In genomic region chr13:110690501-110691255, GRCm38 (mm10) we compare ENCODE assay signal across 7 mouse cellular contexts.
A peak's percentile ranks its signal among the peaks of the same experiment; 100 is the strongest.
DNase-seq lines count a peak whose midpoint lies in the region; ATAC-seq and TF ChIP-seq lines count a peak whose summit lies in the region.

No protein-coding gene starts in this region.

- no peak overlapping the region for H3K4me2 ChIP-seq in limb, embryonic 14.5 days (replicated peaks; ENCODE audit: low read depth, low read length, severe bottlenecking)
- peak overlapping the region; percentile 24 for H3K4me2 ChIP-seq in heart, embryonic 15.5 days

- H3K9ac ChIP-seq in limb, embryonic 14.5 days (ENCODE audit: low read depth, low read length, severe bottlenecking), result no peak overlapping the region
- H3K9ac ChIP-seq in heart, embryonic 15.5 days, result no peak overlapping the region

- H3K27ac ChIP-seq in limb, embryonic 14.5 days (replicated peaks; ENCODE audit: low read depth, low read length), result no peak overlapping the region
- H3K27ac ChIP-seq in limb, embryonic 10.5 days, result no peak overlapping the region
- peak overlapping the region; percentile 75 for H3K27ac ChIP-seq in heart, embryonic 15.5 days

- H3K36me3 ChIP-seq in limb, embryonic 14.5 days (ENCODE audit: control insufficient read depth, insufficient read depth, low read length), result no peaks in the 10 kb centered on the region
- no peaks in the 10 kb centered on the region for H3K36me3 ChIP-seq in limb, embryonic 10.5 days
- no peaks in the 10 kb centered on the region for H3K36me3 ChIP-seq in heart, embryonic 15.5 days

- H3K27me3 ChIP-seq in limb, embryonic 14.5 days (ENCODE audit: control insufficient read depth, insufficient read depth, low read length), result no peaks in the 10 kb centered on the region
- no peaks in the 10 kb centered on the region for H3K27me3 ChIP-seq in limb, embryonic 10.5 days (ENCODE audit: low read depth, poor library complexity, severe bottlenecking)
- no peaks in the 10 kb centered on the region for H3K27me3 ChIP-seq in heart, embryonic 15.5 days

- H3K4me1 ChIP-seq in limb, embryonic 14.5 days (ENCODE audit: control insufficient read depth, insufficient read depth, low read length), result no peaks in the 10 kb centered on the region
- H3K4me1 ChIP-seq in limb, embryonic 10.5 days, result 0 out of 2 replicates have a peak, but pooled peaks cover 5% of the 10 kb centered on the region
- H3K4me1 ChIP-seq in heart, embryonic 15.5 days (replicated peaks), result peaks cover 29% of the 10 kb centered on the region

- WGBS in limb, embryonic 14.5 days, result 33% methylated on average over 10 of the region's 10 CpGs
- 64% methylated on average over 10 of the region's 10 CpGs for WGBS in limb, embryonic 10.5 days
- 19% methylated on average over 10 of the region's 10 CpGs for WGBS in heart, embryonic 15.5 days

- TF ChIP-seq POLR2A in limb, embryonic 14.5 days (IDR thresholded peaks at IDR 0.05; ENCODE audit: borderline replicate concordance, extremely low read depth, insufficient read depth, insufficient read length), result no peak

- H3K9me3 ChIP-seq in limb, embryonic 14.5 days (ENCODE audit: control insufficient read depth, low read length), result no peaks in the 10 kb centered on the region
- no peaks in the 10 kb centered on the region for H3K9me3 ChIP-seq in limb, embryonic 10.5 days (replicated peaks)
- H3K9me3 ChIP-seq in heart, embryonic 15.5 days (replicated peaks), result no peaks in the 10 kb centered on the region

- no peak for ATAC-seq in limb, embryonic 14.5 days (ENCODE audit: low FRiP score, low read depth)
- no peak for ATAC-seq in heart, embryonic 15.5 days (replicated peaks; ENCODE audit: insufficient number of reproducible peaks, insufficient read depth, low FRiP score, low read depth)

- DNase-seq in limb, embryonic 14.5 days (ENCODE audit: low spot score), result peak; percentile 67
- DNase-seq in limb, embryonic 10.5 days (ENCODE audit: low spot score), result no peak
- peak; percentile 4 for DNase-seq in cerebellum, adult 11-12 months
- DNase-seq in lung, postnatal 14 days, result peak; percentile 53
- no peak for DNase-seq in left cerebral cortex, postnatal 36 days (ENCODE audit: low spot score in 2 of 2)
- DNase-seq in left cerebral cortex, adult 9 months (ENCODE audit: low spot score in 2 of 2), result no peak

- intact Hi-C loops in left cerebral cortex, postnatal 36 days (cut with DNase I), result no loop called here

- no peak overlapping the region for H3K4me3 ChIP-seq in limb, embryonic 14.5 days (replicated peaks; ENCODE audit: low read length)
- no peak overlapping the region for H3K4me3 ChIP-seq in limb, embryonic 10.5 days
- no peak overlapping the region for H3K4me3 ChIP-seq in heart, embryonic 15.5 days

Comparison
In these comparisons a context has a peak if more than half of its experiments do, and no peak if none do; other contexts are left out.
1. DNase-seq: peak in limb, embryonic 14.5 days (single experiment), cerebellum, adult 11-12 months (single experiment) and lung, postnatal 14 days (single experiment); none in limb, embryonic 10.5 days (single experiment), left cerebral cortex, postnatal 36 days (0 of 2) and left cerebral cortex, adult 9 months (0 of 2).